Mouse (Mus musculus): ENCODE data around the gene Atg101. TPM values are rescaled to one million over a fixed set of nuclear protein-coding genes. Genes with fewer than 3 reads are reported as not detected.

Atg101 gene
- polyA plus RNA-seq, 1 experiment: 110 TPM

DNA sequence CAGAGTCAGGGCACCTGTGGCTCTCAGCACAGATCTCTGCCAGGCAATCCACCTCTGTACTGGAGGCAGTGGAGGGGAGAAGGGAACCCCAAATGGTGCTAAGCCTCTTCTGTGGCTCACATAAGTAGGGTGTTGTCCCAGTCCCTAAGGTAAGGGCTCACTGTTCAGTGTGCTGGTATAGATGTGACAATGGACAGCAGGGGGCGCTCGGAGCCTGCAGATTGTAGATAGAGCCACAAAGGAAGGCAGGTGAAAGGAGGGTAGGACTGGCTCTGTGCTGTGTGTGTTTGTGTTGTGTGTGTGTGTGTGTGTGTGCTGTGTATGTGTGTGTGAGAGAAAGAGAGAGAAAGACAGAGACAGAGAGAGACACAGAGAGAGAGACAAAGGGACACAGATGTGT is 55.5 kb downstream of the Atg101 start:
- no peak overlapping the region for H3ac ChIP-seq (ENCODE audit: control insufficient read depth, insufficient read length)
- H3K4me3 ChIP-seq: no peak overlapping the region
- no peak overlapping the region for H3K4me2 ChIP-seq (ENCODE audit: low read depth)
- no peaks in the 10 kb centered on the region for H3K79me2 ChIP-seq (ENCODE audit: control insufficient read depth, insufficient read depth)
- TF ChIP-seq CEBPB (IDR thresholded peaks at IDR 0.05; ENCODE audit: insufficient read depth, poor library complexity, severe bottlenecking): no peak
- no peak for TF ChIP-seq POLR2A (IDR thresholded peaks at IDR 0.05; ENCODE audit: insufficient read length, low read depth)
- TF ChIP-seq MYOD1 (IDR thresholded peaks at IDR 0.05; ENCODE audit: control insufficient read depth in 1 of 3, insufficient read length in 2 of 3, low read depth in 2 of 3): no peak
- no peak for TF ChIP-seq USF1 (IDR thresholded peaks at IDR 0.05; ENCODE audit: low read depth)
- TF ChIP-seq TCF3 (IDR thresholded peaks at IDR 0.05; ENCODE audit: insufficient read length, low read depth): no peak
- no peak for TF ChIP-seq MYOG (IDR thresholded peaks at IDR 0.05; ENCODE audit: control insufficient read depth in 1 of 3, insufficient read depth in 1 of 3, insufficient read length in 2 of 3, low read depth in 2 of 3)
- TF ChIP-seq TCF12 (IDR thresholded peaks at IDR 0.05; ENCODE audit: insufficient read depth, poor library complexity, severe bottlenecking): no peak
- no peak for TF ChIP-seq POLR2AphosphoS2 (IDR thresholded peaks at IDR 0.05; ENCODE audit: insufficient read length, low read depth)
- H3K27me3 ChIP-seq (ENCODE audit: control insufficient read depth, insufficient read depth, insufficient read length): no peaks in the 10 kb centered on the region
- no peaks in the 10 kb centered on the region for H3K36me3 ChIP-seq (ENCODE audit: control insufficient read depth, insufficient read depth)

Other genes with a start within 250 kb of the Atg101 start
- gene Gm47841, start 236.9 kb upstream of the Atg101 start, polyA plus RNA-seq (2012; fragmentation: generic; extraction: Trizol): not detected
- 0.02 TPM for gene Fignl2, start 205.7 kb upstream of the Atg101 start, polyA plus RNA-seq (2012; fragmentation: generic; extraction: Trizol)
- not detected for gene Ankrd33, start 168.5 kb upstream of the Atg101 start, polyA plus RNA-seq (2012; fragmentation: generic; extraction: Trizol)
- 0.10 TPM for gene Acvrl1, start 155.8 kb upstream of the Atg101 start, polyA plus RNA-seq (2012; fragmentation: generic; extraction: Trizol)
- gene Acvr1b, start 110.2 kb upstream of the Atg101 start, polyA plus RNA-seq (2012; fragmentation: generic; extraction: Trizol): 5.3 TPM
- 11.0 TPM for gene Grasp, start 60.1 kb upstream of the Atg101 start, polyA plus RNA-seq (2012; fragmentation: generic; extraction: Trizol)
- 15.3 TPM for gene Nr4a1, start 30.0 kb upstream of the Atg101 start, polyA plus RNA-seq (2012; fragmentation: generic; extraction: Trizol)
- gene 6030408B16Rik, start 8.9 kb downstream of the Atg101 start, polyA plus RNA-seq (2012; fragmentation: generic; extraction: Trizol): 0.16 TPM
- gene Krt80, start 85.9 kb downstream of the Atg101 start, polyA plus RNA-seq (2012; fragmentation: generic; extraction: Trizol): 7.7 TPM
- gene Krt7, start 126.8 kb downstream of the Atg101 start, polyA plus RNA-seq (2012; fragmentation: generic; extraction: Trizol): 0.04 TPM
- not detected for gene Krt87, start 154.5 kb downstream of the Atg101 start, polyA plus RNA-seq (2012; fragmentation: generic; extraction: Trizol)
- not detected for gene Krt88, start 163.5 kb downstream of the Atg101 start, polyA plus RNA-seq (2012; fragmentation: generic; extraction: Trizol)
- not detected for gene Krt81, start 179.5 kb downstream of the Atg101 start, polyA plus RNA-seq (2012; fragmentation: generic; extraction: Trizol)
- gene Krt86, start 189.2 kb downstream of the Atg101 start, polyA plus RNA-seq (2012; fragmentation: generic; extraction: Trizol): not detected
- not detected for gene Krt83, start 207.2 kb downstream of the Atg101 start, polyA plus RNA-seq (2012; fragmentation: generic; extraction: Trizol)
- not detected for gene Gm49425, start 233.0 kb downstream of the Atg101 start, polyA plus RNA-seq (2012; fragmentation: generic; extraction: Trizol)
- gene Krt84, start 248.5 kb downstream of the Atg101 start, polyA plus RNA-seq (2012; fragmentation: generic; extraction: Trizol): not detected